Mouse (Mus musculus): ENCODE data around the gene Cda.

DNA sequence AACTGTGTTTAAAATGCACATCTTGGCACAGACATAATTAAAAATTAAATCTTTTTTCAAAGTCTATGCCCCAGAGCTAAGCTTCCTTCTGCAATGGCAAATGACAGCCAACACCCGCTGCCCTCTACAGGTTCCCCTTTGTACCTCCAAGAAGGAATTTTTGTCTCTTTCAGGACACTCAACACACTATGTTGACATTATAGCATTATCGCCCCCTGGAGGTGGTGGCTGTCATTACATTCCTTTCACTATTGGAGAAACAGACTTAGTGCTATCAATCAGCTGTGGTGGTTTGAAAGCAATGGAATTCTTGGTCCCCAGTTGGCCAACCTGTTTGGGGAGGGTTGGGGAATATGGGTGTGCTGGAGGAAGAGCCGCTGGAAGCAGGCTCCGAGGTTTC lies 27.8 kb downstream of the Cda start:
- TF ChIP-seq POLR2A (IDR thresholded peaks at IDR 0.05; ENCODE audit: low read depth, low read length) (no peak), CTCF (IDR thresholded peaks at IDR 0.05; ENCODE audit: extremely low read depth, insufficient read depth, insufficient read length, insufficient replicate concordance) (no peak)
